ENCODE assay signal across 17 mouse cellular contexts in genomic region chr10:19582806-19583430, GRCm38 (mm10). TPM values are rescaled to one million over a fixed set of nuclear protein-coding genes. Genes with fewer than 3 reads are reported as not detected.
A peak's percentile ranks its signal among the peaks of the same experiment; 100 is the strongest.
DNase-seq lines count a peak whose midpoint lies in the region; ATAC-seq and TF ChIP-seq lines count a peak whose summit lies in the region.
"Had no signal": no experiment of that assay in that cellular context is flagged by ENCODE, and none has a peak within 500 bp of the region (broad histone marks: within the 10 kb centered on the region; RNA-seq: fewer than 3 reads in every experiment).

No protein-coding gene starts in this region.

- no peak overlapping the region for H3K4me3 ChIP-seq in kidney, adult 2 months (ENCODE audit: insufficient read depth, low read depth, low read length)
- no peak overlapping the region for H3K4me3 ChIP-seq in MEL (ENCODE audit: control insufficient read depth in 1 of 2, insufficient read depth in 1 of 2, low read depth in 2 of 2, low read length in 2 of 2)
- H3K4me3 ChIP-seq: midbrain, embryonic 13.5 days; neural tube, embryonic 13.5 days had no signal

- peak overlapping the region; percentile 22 for H3K9ac ChIP-seq in MEL (ENCODE audit: control insufficient read depth, low read depth, low read length, poor library complexity, severe bottlenecking)
- H3K9ac ChIP-seq: forebrain, postnatal 0 days; midbrain, embryonic 13.5 days; neural tube, embryonic 13.5 days had no signal

- H3K4me1 ChIP-seq in kidney, adult 2 months (ENCODE audit: control insufficient read depth, insufficient read depth, low read length), result peaks cover 3% of the 10 kb centered on the region; the same call in 1 of the 2 replicates
- peaks cover 23 to 25% of the 10 kb centered on the region in 2 experiments for H3K4me1 ChIP-seq in MEL (ENCODE audit: control insufficient read depth in 1 of 2, insufficient read depth in 2 of 2, low read length in 2 of 2)
- H3K4me1 ChIP-seq: midbrain, embryonic 13.5 days; neural tube, embryonic 13.5 days had no signal

- no peaks in the 10 kb centered on the region for H3K79me2 ChIP-seq in MEL (ENCODE audit: control insufficient read depth, insufficient read depth, low read length, poor library complexity)

- peak in 1 of 2 experiments; percentile 72; a peak in 2 of 4 replicates for TF ChIP-seq EP300 in MEL (IDR thresholded peaks at IDR 0.05; ENCODE audit: low read depth in 1 of 2, low read length in 2 of 2)

- peak overlapping the region; percentile 50 for H3K27ac ChIP-seq in kidney, adult 2 months (ENCODE audit: insufficient read depth, low read depth, low read length)
- peak overlapping the region; percentile 79 for H3K27ac ChIP-seq in MEL (ENCODE audit: control insufficient read depth, low read depth, low read length)
- H3K27ac ChIP-seq: midbrain, embryonic 13.5 days; neural tube, embryonic 13.5 days had no signal

- ATAC-seq in megakaryocyte progenitor cell, adult 5-6 weeks (replicated peaks; ENCODE audit: poor library complexity), result 0 out of 2 replicates have a peak, but pooled peaks have one; percentile 2
- ATAC-seq: forebrain, postnatal 0 days; midbrain, embryonic 13.5 days had no signal

- TF ChIP-seq CTCF in kidney, adult 2 months (conservative IDR thresholded peaks at IDR 0.05; ENCODE audit: insufficient read depth, insufficient read length, low read depth, low read length), result no peak
- no peak for TF ChIP-seq CTCF in MEL (IDR thresholded peaks at IDR 0.05 in 2 of 3, conservative IDR thresholded peaks at IDR 0.05 in 1 of 3; ENCODE audit: control insufficient read depth in 1 of 3, insufficient read depth in 1 of 3, low read depth in 2 of 3, low read length in 3 of 3, poor library complexity in 1 of 3, severe bottlenecking in 1 of 3)

- no peak for DNase-seq in kidney, adult 2 months
- DNase-seq in kidney, postnatal 10 days, result no peak
- peak; percentile 58 for DNase-seq in MEL (ENCODE audit: low read depth, low spot score)
- DNase-seq in induced T-regulatory cell, adult 2 months (ENCODE audit: low read depth), result peak; percentile 75
- DNase-seq in cerebellum, postnatal 10 days, result no peak
- DNase-seq in adrenal gland, adult 2 months, result no peak
- DNase-seq: forebrain, postnatal 0 days had no signal

- no peaks in the 10 kb centered on the region for H3K36me3 ChIP-seq in kidney, adult 2 months (ENCODE audit: control insufficient read depth, insufficient read depth, low read length)
- H3K36me3 ChIP-seq in MEL (ENCODE audit: control insufficient read depth in 1 of 2, insufficient read depth in 2 of 2, low read length in 2 of 2), result peaks cover 0 to 33% of the 10 kb centered on the region in 2 experiments; a peak in 2 of 4 replicates
- H3K36me3 ChIP-seq: midbrain, embryonic 13.5 days; neural tube, embryonic 13.5 days had no signal

- WGBS in kidney, adult 2 months, result 60% methylated on average over 7 of the region's 7 CpGs

- no peak for TF ChIP-seq POLR2A in kidney, adult 2 months (IDR thresholded peaks at IDR 0.05; ENCODE audit: low read depth, low read length)
- no peak for TF ChIP-seq POLR2A in MEL (IDR thresholded peaks at IDR 0.05; ENCODE audit: control insufficient read depth in 1 of 2, insufficient read depth in 1 of 2, low read depth in 1 of 2, low read length in 2 of 2, poor library complexity in 1 of 2)

- TF ChIP-seq RAD21 in MEL (IDR thresholded peaks at IDR 0.05; ENCODE audit: low read depth, low read length), result no peak

- H3K27me3 ChIP-seq in kidney, adult 2 months (replicated peaks; ENCODE audit: control insufficient read depth, insufficient read depth, low read length), result no peaks in the 10 kb centered on the region
- no peaks in the 10 kb centered on the region for H3K27me3 ChIP-seq in MEL (ENCODE audit: control insufficient read depth in 1 of 2, insufficient read depth in 2 of 2, low read length in 2 of 2)
- H3K27me3 ChIP-seq: CH12.LX; neural tube, embryonic 13.5 days had no signal

- no peaks in the 10 kb centered on the region for H3K9me3 ChIP-seq in MEL (replicated peaks; ENCODE audit: insufficient read depth, low read length)
- H3K9me3 ChIP-seq: midbrain, embryonic 13.5 days; neural tube, embryonic 13.5 days had no signal

TF ChIP-seq in MEL, 35 proteins besides CTCF, POLR2A, EP300 and RAD21:
- TF ChIP-seq MYC (IDR thresholded peaks at IDR 0.05; ENCODE audit: low read depth, low read length) (0 out of 2 replicates have a peak, but pooled peaks have one; percentile 17), GABPA (IDR thresholded peaks at IDR 0.05; ENCODE audit: low read depth, low read length) (no peak), ZMIZ1 (IDR thresholded peaks at IDR 0.05; ENCODE audit: low read depth, low read length) (no peak), SIN3A (IDR thresholded peaks at IDR 0.05; ENCODE audit: low read length) (no peak), GATA1 (IDR thresholded peaks at IDR 0.05; ENCODE audit: low read depth, low read length) (peak; percentile 40; the same call in 1 of the 2 replicates)

RNA-seq across cellular contexts. Expression of gene Ifngr1, which starts 8.8 kb away (rescaled TPM):
- 17.2 and 23.9 TPM in 2 replicates for polyA plus RNA-seq in kidney, adult 2 months (2012; rRNA removed)
- total RNA-seq in MEL (2012; rRNA removed), result 15.4 and 19.8 TPM in 2 replicates
- polyA plus RNA-seq in MEL (2012; ENCODE audit: insufficient read depth in 1 of 2, insufficient read length in 2 of 2, low read depth in 1 of 2, low replicate concordance in 2 of 2, missing spikeins in 1 of 2), result 10 to 100 TPM in 1 of 2 experiments, not detected in 1; 18.6 TPM
- 384 and 439 TPM in 2 replicates for total RNA-seq in megakaryocyte progenitor cell, adult 5-6 weeks (2015)
- total RNA-seq in megakaryocyte progenitor cell, adult 5-6 weeks (2017), result 295 and 330 TPM in 2 replicates
- 10 to 100 TPM; 43.6 to 62.7 TPM for total RNA-seq in adrenal gland, adult 2 months (2021)
- 10.1 and 10.7 TPM in 2 replicates for polyA plus RNA-seq in adrenal gland, adult 2 months (2012; rRNA removed)

RNA-seq across cellular contexts. Expression of gene Il22ra2, which starts 38.9 kb away (rescaled TPM):
- polyA plus RNA-seq in kidney, adult 2 months (2012; rRNA removed), result 0.67 TPM in 1 of 2 replicates, not detected in the other
- not detected in 2 replicates for total RNA-seq in MEL (2012; rRNA removed)
- not detected for polyA plus RNA-seq in MEL (2012; ENCODE audit: insufficient read depth in 1 of 2, insufficient read length in 2 of 2, low read depth in 1 of 2, low replicate concordance in 2 of 2, missing spikeins in 1 of 2)
- 4.3 and 4.6 TPM in 2 replicates for total RNA-seq in megakaryocyte progenitor cell, adult 5-6 weeks (2015)
- 3.2 and 7.7 TPM in 2 replicates for total RNA-seq in megakaryocyte progenitor cell, adult 5-6 weeks (2017)
- not detected for total RNA-seq in adrenal gland, adult 2 months (2021)
- polyA plus RNA-seq in adrenal gland, adult 2 months (2012; rRNA removed), result not detected in 2 replicates
- total RNA-seq: forebrain, postnatal 0 days; left cerebral cortex, adult 8-10 months had no signal
- polyA plus RNA-seq: brain, embryonic 14.5 days; forebrain, postnatal 0 days; heart, embryonic 14.5 days; kidney, embryonic 14.5 days; lung, embryonic 16.5 days; midbrain, embryonic 13.5 days; neural tube, embryonic 13.5 days; testis, adult 2 months had no signal

Comparison
In these comparisons a context has a peak if more than half of its experiments do, and no peak if none do; other contexts are left out.
1. DNase-seq: peak in MEL (single experiment) and induced T-regulatory cell, adult 2 months (single experiment); none in kidney, adult 2 months (single experiment), kidney, postnatal 10 days (single experiment), cerebellum, postnatal 10 days (0 of 2) and adrenal gland, adult 2 months (single experiment).
2. RNA of gene Ifngr1, which starts 8.8 kb away (total RNA-seq): 295 to 439 TPM in megakaryocyte progenitor cell, adult 5-6 weeks; 43.6 to 62.7 TPM in adrenal gland, adult 2 months and 15.4 to 19.8 TPM in MEL; every median in the first group is over 4 times any median in the second.